Mouse (Mus musculus): Measurements from ENCODE around the gene Ddb2.

- TF ChIP-seq CTCF (IDR thresholded peaks at IDR 0.05; ENCODE audit: control insufficient read depth, insufficient read depth, insufficient replicate concordance, low read depth, low read length) (peak; percentile 61; the same call in 1 of the 2 replicates), POLR2A (IDR thresholded peaks at IDR 0.05; ENCODE audit: control insufficient read depth, low read depth, low read length) (no peak)
These were observed 42.0 kb downstream of the Ddb2 start for GRCm38 (mm10) chr2:91194624-91195332.
